Mouse (Mus musculus): ENCODE measurements around the gene Abca1. TPM values are rescaled to one million over a fixed set of nuclear protein-coding genes. Genes with fewer than 3 reads are reported as not detected.

Abca1 gene
- polyA plus RNA-seq, 1 experiment from 2014 or later: 16.4 TPM

- Histone ChIP-seq H3K4me3 (ENCODE audit: low read depth, low read length) (no peak overlapping the region), H3K27me3 (replicated peaks; ENCODE audit: control insufficient read depth, insufficient read depth, low read length) (no peaks in the 10 kb centered on the region), H3K27ac (replicated peaks; ENCODE audit: low read depth, low read length) (no peak overlapping the region), H3K4me2 (ENCODE audit: low read depth, low read length) (no peak overlapping the region), H3K9me3 (ENCODE audit: control insufficient read depth, low read length) (no peaks in the 10 kb centered on the region), H3K36me3 (ENCODE audit: control insufficient read depth, insufficient read depth, low read length) (no peaks in the 10 kb centered on the region), H3K4me1 (ENCODE audit: control insufficient read depth, insufficient read depth, low read length) (no peaks in the 10 kb centered on the region), H3K9ac (ENCODE audit: low read depth, low read length) (no peak overlapping the region)
- DNase-seq (ENCODE audit: low spot score): no peak
- 84% methylated on average over 2 of the region's 2 CpGs for WGBS
- ATAC-seq (ENCODE audit: low read depth): no peak
Observed at GRCm38 (mm10) chr4:52986266-52986665, 173.4 kb downstream of the Abca1 start.

GRCm38 (mm10) chr4:52985216-52985615 lies 174.5 kb downstream of the Abca1 start:
- peak; percentile 22 for DNase-seq (ENCODE audit: low spot score)
- H3K4me1 ChIP-seq (ENCODE audit: control insufficient read depth, insufficient read depth, low read length): no peaks in the 10 kb centered on the region
- H3K9me3 ChIP-seq (ENCODE audit: control insufficient read depth, low read length): no peaks in the 10 kb centered on the region
- no peaks in the 10 kb centered on the region for H3K27me3 ChIP-seq (replicated peaks; ENCODE audit: control insufficient read depth, insufficient read depth, low read length)
- no peaks in the 10 kb centered on the region for H3K36me3 ChIP-seq (ENCODE audit: control insufficient read depth, insufficient read depth, low read length)
- H3K4me2 ChIP-seq (ENCODE audit: low read depth, low read length): no peak overlapping the region
- H3K27ac ChIP-seq (replicated peaks; ENCODE audit: low read depth, low read length): no peak overlapping the region
- no peak for ATAC-seq (ENCODE audit: low read depth)
- WGBS: 64% methylated on average over 2 of the region's 2 CpGs
- H3K4me3 ChIP-seq (ENCODE audit: low read depth, low read length): no peak overlapping the region
- no peak overlapping the region for H3K9ac ChIP-seq (ENCODE audit: low read depth, low read length)

Other genes starting within 250 kb of the Abca1 start
- gene Olfr272, start 240.7 kb downstream of the Abca1 start, polyA plus RNA-seq (2014; fragmentation: Nextera tagmentation; extraction: Ambion mirVana): not detected in 2 replicates
- not detected in 2 replicates for gene Olfr270, start 195.3 kb downstream of the Abca1 start, polyA plus RNA-seq (2014; fragmentation: Nextera tagmentation; extraction: Ambion mirVana)
- 0.24 TPM in 1 of 2 replicates, not detected in the other for gene Nipsnap3a, start 170.6 kb downstream of the Abca1 start, polyA plus RNA-seq (2014; fragmentation: Nextera tagmentation; extraction: Ambion mirVana)
- 59.4 and 70.2 TPM in 2 replicates for gene Nipsnap3b, start 148.0 kb downstream of the Abca1 start, polyA plus RNA-seq (2014; fragmentation: Nextera tagmentation; extraction: Ambion mirVana)

Data from embryonic facial prominence, embryonic 14.5 days (tissue).